Mouse (Mus musculus) midbrain, embryonic 12.5 days (tissue): ENCODE measurements around the gene Dlg2. TPM values are rescaled to one million over a fixed set of nuclear protein-coding genes. Genes with fewer than 3 reads are reported as not detected.

Source experiments
- ATAC-seq: fragments of 200-750 bp; cut with Nextera tagmentation; 2 replicates; pipeline ENCODE4 v1.8.0; 2017; ENCODE audit warnings: low read depth, moderate TSS enrichment, moderate library complexity; ENCODE audit not compliant: low FRiP score
- H3K27ac ChIP-seq: fragments of 300-500 bp; sonication (generic); replicated peaks from 2 replicates; pipeline ENCODE4 v1.5.1; 2016; ENCODE audit warnings: mild to moderate bottlenecking
- H3K27me3 ChIP-seq: fragments of 300-500 bp; sonication (generic); 2 replicates; pipeline ENCODE4 v1.6.1; 2016; ENCODE audit warnings: mild to moderate bottlenecking
- H3K36me3 ChIP-seq: fragments of 300-500 bp; sonication (generic); 2 replicates; pipeline ENCODE4 v1.6.1; 2016
- H3K4me1 ChIP-seq: fragments of 300-500 bp; sonication (generic); 2 replicates; pipeline ENCODE4 v1.6.1; 2016
- H3K4me2 ChIP-seq: fragments of 300-500 bp; sonication (generic); replicated peaks from 2 replicates; pipeline ENCODE4 v1.6.1; 2016; ENCODE audit warnings: mild to moderate bottlenecking, moderate library complexity
- H3K4me3 ChIP-seq: fragments of 300-500 bp; sonication (generic); 2 replicates; pipeline ENCODE4 v1.5.1; 2016; ENCODE audit warnings: mild to moderate bottlenecking
- H3K9ac ChIP-seq: fragments of 300-500 bp; sonication (generic); replicated peaks from 2 replicates; pipeline ENCODE4 v1.6.1; 2016; ENCODE audit warnings: mild to moderate bottlenecking, moderate library complexity
- H3K9me3 ChIP-seq: fragments of 300-500 bp; sonication (generic); 2 replicates; pipeline ENCODE4 v1.6.1; 2016; ENCODE audit warnings: mild to moderate bottlenecking
- WGBS: fragments of 180-500 bp; shearing (Covaris S2); methylation state at CpG from one replicate; pipeline ENCODE4 v1.1.7; 2016; 5-methylcytosine and 5-hydroxymethylcytosine counted together
- polyA plus RNA-seq: library from polyadenylated mRNA; unstranded; fragments of >200 nt; fragmentation: Nextera tagmentation; extraction: Ambion mirVana; gene quantifications from 2 replicates; pipeline ENCODE4 v1.2.1, GENCODE M21; 2016

Gene Dlg2
- polyA plus RNA-seq, 1 experiment from 2014 or later = 4.2 TPM

GRCm38 (mm10) chr7:91397827-91398226, 921.4 kb downstream of the Dlg2 start:
- H3K4me3 ChIP-seq = no peak overlapping the region
- no peak overlapping the region for H3K9ac ChIP-seq
- H3K36me3 ChIP-seq = no peaks in the 10 kb centered on the region
- no peak overlapping the region for H3K27ac ChIP-seq
- H3K4me2 ChIP-seq = no peak overlapping the region
- H3K27me3 ChIP-seq = no peaks in the 10 kb centered on the region
- 0 out of 2 replicates have a peak, but pooled peaks cover 3% of the 10 kb centered on the region for H3K4me1 ChIP-seq
- WGBS = 19% methylated on average over 3 of the region's 3 CpGs
- no peak for ATAC-seq
- H3K9me3 ChIP-seq = no peaks in the 10 kb centered on the region

- ATAC-seq = no peak
- Histone ChIP-seq H3K9ac (no peak overlapping the region), H3K36me3 (no peaks in the 10 kb centered on the region), H3K4me3 (no peak overlapping the region), H3K27ac (no peak overlapping the region), H3K27me3 (no peaks in the 10 kb centered on the region), H3K4me2 (no peak overlapping the region), H3K4me1 (no peaks in the 10 kb centered on the region), H3K9me3 (no peaks in the 10 kb centered on the region)
- WGBS = 84% methylated on average over 5 of the region's 5 CpGs
Observed at GRCm38 (mm10) chr7:91412109-91412508, 935.6 kb downstream of the Dlg2 start.

- WGBS = 77% methylated on average over 2 of the region's 2 CpGs
- Histone ChIP-seq H3K4me1 (no peaks in the 10 kb centered on the region), H3K9ac (no peak overlapping the region), H3K4me2 (no peak overlapping the region), H3K36me3 (no peaks in the 10 kb centered on the region), H3K27me3 (no peaks in the 10 kb centered on the region), H3K27ac (no peak overlapping the region), H3K9me3 (no peaks in the 10 kb centered on the region), H3K4me3 (no peak overlapping the region)
- ATAC-seq = no peak
Observed at GRCm38 (mm10) chr7:91414150-91414549, 937.7 kb downstream of the Dlg2 start.

- Histone ChIP-seq H3K4me1 (no peaks in the 10 kb centered on the region), H3K9me3 (no peaks in the 10 kb centered on the region), H3K4me2 (no peak overlapping the region), H3K36me3 (no peaks in the 10 kb centered on the region), H3K27ac (no peak overlapping the region), H3K4me3 (no peak overlapping the region), H3K27me3 (no peaks in the 10 kb centered on the region), H3K9ac (no peak overlapping the region)
- ATAC-seq = no peak
- 85% methylated on average over 2 of the region's 2 CpGs for WGBS
Observed at GRCm38 (mm10) chr7:91414749-91415148, 938.3 kb downstream of the Dlg2 start.

- WGBS = 90% methylated on average over 4 of the region's 4 CpGs
- no peak overlapping the region for H3K4me3 ChIP-seq
- no peaks in the 10 kb centered on the region for H3K9me3 ChIP-seq
- no peaks in the 10 kb centered on the region for H3K27me3 ChIP-seq
- no peak overlapping the region for H3K9ac ChIP-seq
- ATAC-seq = no peak
- no peaks in the 10 kb centered on the region for H3K36me3 ChIP-seq
- no peak overlapping the region for H3K4me2 ChIP-seq
- H3K4me1 ChIP-seq = no peaks in the 10 kb centered on the region
- no peak overlapping the region for H3K27ac ChIP-seq
Observed at GRCm38 (mm10) chr7:91420215-91420614, 943.7 kb downstream of the Dlg2 start.

GRCm38 (mm10) chr7:91423784-91424183, 947.3 kb downstream of the Dlg2 start:
- Histone ChIP-seq H3K9me3 (no peaks in the 10 kb centered on the region), H3K4me3 (no peak overlapping the region), H3K27ac (no peak overlapping the region), H3K27me3 (no peaks in the 10 kb centered on the region), H3K36me3 (no peaks in the 10 kb centered on the region), H3K4me2 (no peak overlapping the region), H3K9ac (no peak overlapping the region), H3K4me1 (no peaks in the 10 kb centered on the region)
- ATAC-seq = no peak
- WGBS = 78% methylated on average over 4 of the region's 4 CpGs

GRCm38 (mm10) chr7:91429712-91430275, 953.3 kb downstream of the Dlg2 start:
- no peak for ATAC-seq
- WGBS = 83% methylated on average over 5 of the region's 5 CpGs
- Histone ChIP-seq H3K27me3 (no peaks in the 10 kb centered on the region), H3K9ac (no peak overlapping the region), H3K36me3 (no peaks in the 10 kb centered on the region), H3K4me3 (no peak overlapping the region), H3K4me1 (no peaks in the 10 kb centered on the region), H3K27ac (no peak overlapping the region), H3K9me3 (no peaks in the 10 kb centered on the region), H3K4me2 (no peak overlapping the region)

- Histone ChIP-seq H3K27ac (no peak overlapping the region), H3K36me3 (no peaks in the 10 kb centered on the region), H3K4me1 (no peaks in the 10 kb centered on the region), H3K4me3 (no peak overlapping the region), H3K4me2 (no peak overlapping the region), H3K27me3 (no peaks in the 10 kb centered on the region), H3K9ac (no peak overlapping the region), H3K9me3 (no peaks in the 10 kb centered on the region)
- WGBS = 42% methylated on average over 11 of the region's 11 CpGs
- peak; percentile 57 for ATAC-seq
Observed at GRCm38 (mm10) chr7:91431594-91432240, 955.2 kb downstream of the Dlg2 start.

- H3K27ac ChIP-seq = no peak overlapping the region
- no peaks in the 10 kb centered on the region for H3K36me3 ChIP-seq
- 91% methylated on average over 4 of the region's 4 CpGs for WGBS
- H3K4me2 ChIP-seq = no peak overlapping the region
- no peak overlapping the region for H3K4me3 ChIP-seq
- H3K9ac ChIP-seq = no peak overlapping the region
- no peaks in the 10 kb centered on the region for H3K4me1 ChIP-seq
- no peaks in the 10 kb centered on the region for H3K27me3 ChIP-seq
- no peak for ATAC-seq
- H3K9me3 ChIP-seq = no peaks in the 10 kb centered on the region
Observed at GRCm38 (mm10) chr7:91432563-91432962, 956.1 kb downstream of the Dlg2 start.

GRCm38 (mm10) chr7:91434739-91435138, 958.3 kb downstream of the Dlg2 start:
- no peak for ATAC-seq
- Histone ChIP-seq H3K9me3 (no peaks in the 10 kb centered on the region), H3K4me1 (no peaks in the 10 kb centered on the region), H3K4me3 (no peak overlapping the region), H3K36me3 (no peaks in the 10 kb centered on the region), H3K27me3 (no peaks in the 10 kb centered on the region), H3K4me2 (no peak overlapping the region), H3K27ac (no peak overlapping the region), H3K9ac (no peak overlapping the region)
- 88% methylated on average over 5 of the region's 5 CpGs for WGBS

GRCm38 (mm10) chr7:91440326-91440725, 963.9 kb downstream of the Dlg2 start:
- Histone ChIP-seq H3K9me3 (no peaks in the 10 kb centered on the region), H3K27ac (no peak overlapping the region), H3K9ac (no peak overlapping the region), H3K36me3 (no peaks in the 10 kb centered on the region), H3K4me3 (no peak overlapping the region), H3K27me3 (no peaks in the 10 kb centered on the region), H3K4me2 (no peak overlapping the region), H3K4me1 (peaks cover 14% of the 10 kb centered on the region)
- WGBS = 77% methylated on average over 6 of the region's 6 CpGs
- ATAC-seq = no peak

- Histone ChIP-seq H3K9me3 (no peaks in the 10 kb centered on the region), H3K36me3 (no peaks in the 10 kb centered on the region), H3K4me3 (no peak overlapping the region), H3K4me1 (peaks cover 14% of the 10 kb centered on the region), H3K4me2 (no peak overlapping the region), H3K27ac (peak overlapping the region; percentile 61), H3K27me3 (no peaks in the 10 kb centered on the region), H3K9ac (no peak overlapping the region)
- WGBS = 51% methylated on average over 11 of the region's 11 CpGs
- ATAC-seq = peak; percentile 79
Observed at GRCm38 (mm10) chr7:91442447-91443376, 966.2 kb downstream of the Dlg2 start.
